8 mouse cellular contexts compared by ENCODE assay signal in genomic region chr1:106796542-106796924, GRCm38 (mm10). TPM values are rescaled to one million over a fixed set of nuclear protein-coding genes. Genes with fewer than 3 reads are reported as not detected.
DNase-seq lines count a peak whose midpoint lies in the region; ATAC-seq and TF ChIP-seq lines count a peak whose summit lies in the region.

TSS of gene Vps4b (minus strand) at chr1:106796728.

- peak within 1 kb of the TSS; percentile 90 for H3K9ac ChIP-seq in forebrain, embryonic 12.5 days
- peak within 1 kb of the TSS; percentile 99 for H3K9ac ChIP-seq in heart, postnatal 0 days (replicated peaks; ENCODE audit: low read depth, low read length)
- H3K9ac ChIP-seq in liver, embryonic 16.5 days (ENCODE audit: low read depth, low read length): peak within 1 kb of the TSS; percentile 99
- peak within 1 kb of the TSS; percentile 97 for H3K9ac ChIP-seq in neural tube, embryonic 13.5 days

- H3K4me3 ChIP-seq in E14TG2a.4 (replicated peaks; ENCODE audit: low read length): peak within 1 kb of the TSS; percentile 97
- peak within 1 kb of the TSS; percentile 98 for H3K4me3 ChIP-seq in forebrain, embryonic 12.5 days (replicated peaks)
- H3K4me3 ChIP-seq in heart, postnatal 0 days (ENCODE audit: low read depth, low read length): peak within 1 kb of the TSS; percentile 99
- peak within 1 kb of the TSS; percentile 100 for H3K4me3 ChIP-seq in liver, embryonic 16.5 days (ENCODE audit: low read depth, low read length)
- H3K4me3 ChIP-seq in neural tube, embryonic 13.5 days: peak within 1 kb of the TSS; percentile 100
- peak within 1 kb of the TSS; percentile 91 for H3K4me3 ChIP-seq in testis, adult 2 months (ENCODE audit: control insufficient read depth, low read depth, low read length)

- peak; percentile 35; the same call in 1 of the 2 replicates for TF ChIP-seq EP300 in heart, postnatal 0 days (IDR thresholded peaks at IDR 0.05; ENCODE audit: low read depth)

- H3K4me1 ChIP-seq in E14TG2a.4 (replicated peaks; ENCODE audit: low read depth, low read length): peaks cover 25% of the 10 kb centered on the region
- peaks cover 18% of the 10 kb centered on the region for H3K4me1 ChIP-seq in forebrain, embryonic 12.5 days
- peaks cover 15% of the 10 kb centered on the region; the same call in 1 of the 2 replicates for H3K4me1 ChIP-seq in heart, postnatal 0 days (ENCODE audit: control insufficient read depth, insufficient read depth)
- H3K4me1 ChIP-seq in liver, embryonic 16.5 days (ENCODE audit: control insufficient read depth, low read depth, low read length): peaks cover 5% of the 10 kb centered on the region
- peaks cover 30% of the 10 kb centered on the region for H3K4me1 ChIP-seq in neural tube, embryonic 13.5 days (replicated peaks)
- H3K4me1 ChIP-seq in testis, adult 2 months (ENCODE audit: control insufficient read depth, insufficient read depth, low read length): peaks cover 2% of the 10 kb centered on the region; the same call in 1 of the 2 replicates

- no peak for TF ChIP-seq CTCF in E14TG2a.4 (conservative IDR thresholded peaks at IDR 0.05; ENCODE audit: low read length)
- no peak for TF ChIP-seq CTCF in heart, postnatal 0 days (IDR thresholded peaks at IDR 0.05; ENCODE audit: low read depth)
- TF ChIP-seq CTCF in testis, adult 2 months (IDR thresholded peaks at IDR 0.05; ENCODE audit: control insufficient read depth, insufficient read depth, insufficient replicate concordance, low read depth, low read length): no peak

- no peaks in the 10 kb centered on the region for H3K9me3 ChIP-seq in E14TG2a.4 (ENCODE audit: low read length)
- H3K9me3 ChIP-seq in forebrain, embryonic 12.5 days: no peaks in the 10 kb centered on the region
- no peaks in the 10 kb centered on the region for H3K9me3 ChIP-seq in heart, postnatal 0 days (replicated peaks; ENCODE audit: control insufficient read depth, low read length)
- no peaks in the 10 kb centered on the region for H3K9me3 ChIP-seq in liver, embryonic 16.5 days (replicated peaks; ENCODE audit: control insufficient read depth, low read length)
- H3K9me3 ChIP-seq in neural tube, embryonic 13.5 days: no peaks in the 10 kb centered on the region

- H3K36me3 ChIP-seq in E14TG2a.4 (ENCODE audit: insufficient read depth, low read length): peaks cover 12% of the 10 kb centered on the region; the same call in 1 of the 2 replicates
- H3K36me3 ChIP-seq in forebrain, embryonic 12.5 days (replicated peaks): no peaks in the 10 kb centered on the region
- H3K36me3 ChIP-seq in heart, postnatal 0 days (replicated peaks; ENCODE audit: control insufficient read depth, insufficient read depth, low read length): no peaks in the 10 kb centered on the region
- H3K36me3 ChIP-seq in liver, embryonic 16.5 days (ENCODE audit: control insufficient read depth, insufficient read depth): no peaks in the 10 kb centered on the region
- peaks cover 3% of the 10 kb centered on the region; the same call in 1 of the 2 replicates for H3K36me3 ChIP-seq in neural tube, embryonic 13.5 days
- no peaks in the 10 kb centered on the region for H3K36me3 ChIP-seq in testis, adult 2 months (ENCODE audit: control insufficient read depth, insufficient read depth, low read length)

- peak; percentile 95 for DNase-seq in c-Kit-positive CD71-positive TER-119-positive erythroid progenitor cells, embryonic 14.5 days (ENCODE audit: low spot score)
- peak; percentile 94 for DNase-seq in heart, postnatal 0 days (ENCODE audit: low spot score)
- peak; percentile 93 to 95 for DNase-seq in kidney, postnatal 4 days

- peak within 1 kb of the TSS; percentile 88 for H3K27ac ChIP-seq in forebrain, embryonic 12.5 days
- H3K27ac ChIP-seq in heart, postnatal 0 days (ENCODE audit: low read depth): peak within 1 kb of the TSS; percentile 96
- peak within 1 kb of the TSS; percentile 91 for H3K27ac ChIP-seq in liver, embryonic 16.5 days (ENCODE audit: low read length)
- H3K27ac ChIP-seq in neural tube, embryonic 13.5 days (replicated peaks): peak within 1 kb of the TSS; percentile 93
- peak within 1 kb of the TSS; percentile 77 for H3K27ac ChIP-seq in testis, adult 2 months (ENCODE audit: control insufficient read depth, insufficient read depth, low read depth, low read length)

- H3K4me2 ChIP-seq in forebrain, embryonic 12.5 days: peak within 1 kb of the TSS; percentile 71
- peak within 1 kb of the TSS; percentile 74 for H3K4me2 ChIP-seq in heart, postnatal 0 days (ENCODE audit: low read depth, low read length)
- H3K4me2 ChIP-seq in liver, embryonic 16.5 days (ENCODE audit: low read depth, low read length): peak within 1 kb of the TSS; percentile 75
- H3K4me2 ChIP-seq in neural tube, embryonic 13.5 days: peak within 1 kb of the TSS; percentile 78

- no peaks in the 10 kb centered on the region for H3K27me3 ChIP-seq in E14TG2a.4 (ENCODE audit: insufficient read depth, low read length)
- H3K27me3 ChIP-seq in forebrain, embryonic 12.5 days: no peaks in the 10 kb centered on the region
- no peaks in the 10 kb centered on the region for H3K27me3 ChIP-seq in heart, postnatal 0 days (ENCODE audit: control insufficient read depth, insufficient read depth, low read length)
- H3K27me3 ChIP-seq in liver, embryonic 16.5 days (ENCODE audit: control insufficient read depth, insufficient read depth, low read depth, low read length): no peaks in the 10 kb centered on the region
- H3K27me3 ChIP-seq in neural tube, embryonic 13.5 days: no peaks in the 10 kb centered on the region
- no peaks in the 10 kb centered on the region for H3K27me3 ChIP-seq in testis, adult 2 months (ENCODE audit: control insufficient read depth, insufficient read depth, low read length)

- TF ChIP-seq POLR2A in testis, adult 2 months (IDR thresholded peaks at IDR 0.05; ENCODE audit: control insufficient read depth, low read depth, low read length): peak; percentile 71

- WGBS in forebrain, embryonic 12.5 days: under 1% methylated on average over 23 of the region's 23 CpGs
- whole genome bisulfite sequencing in heart, postnatal 0 days: under 1% methylated on average over 23 of the region's 23 CpGs
- under 1% methylated on average over 23 of the region's 23 CpGs for whole genome bisulfite sequencing in liver, embryonic 16.5 days (ENCODE audit: insufficient replicate concordance)
- WGBS in neural tube, embryonic 13.5 days: under 1% methylated on average over 23 of the region's 23 CpGs

- ATAC-seq in forebrain, embryonic 12.5 days (ENCODE audit: low FRiP score): peak; percentile 100
- peak; percentile 99 for ATAC-seq in heart, postnatal 0 days (ENCODE audit: insufficient read depth, low read depth)
- peak; percentile 98 for ATAC-seq in liver, embryonic 16.5 days (ENCODE audit: low read depth)
- peak; percentile 99 for ATAC-seq in neural tube, embryonic 13.5 days (ENCODE audit: low read depth)

RNA-seq across cellular contexts. Expression of gene Vps4b, which starts in this region (rescaled TPM):
- 61.7 and 68.8 TPM in 2 replicates for polyA plus RNA-seq in forebrain, embryonic 12.5 days (2016; fragmentation: Nextera tagmentation; extraction: Ambion mirVana)
- 17.5 and 30.3 TPM in 2 replicates for total RNA-seq in heart, postnatal 0 days (2014; rRNA removed; ENCODE audit: low replicate concordance)
- polyA plus RNA-seq in heart, postnatal 0 days (2015; fragmentation: Nextera tagmentation; extraction: Ambion mirVana): 30.8 and 31.7 TPM in 2 replicates
- polyA plus RNA-seq in liver, embryonic 16.5 days (2015; fragmentation: Nextera tagmentation; extraction: Ambion mirVana): 22.6 and 23.3 TPM in 2 replicates
- polyA plus RNA-seq in neural tube, embryonic 13.5 days (2015; fragmentation: Nextera tagmentation; extraction: Ambion mirVana): 45.0 and 46.7 TPM in 2 replicates
- polyA plus RNA-seq in testis, adult 2 months (2012; rRNA removed): 5.5 and 7.1 TPM in 2 replicates

Comparison
In these comparisons a context has a peak if more than half of its experiments do, and no peak if none do; other contexts are left out.
1. Peak in every context shown above with its lines: DNase-seq, ATAC-seq, H3K4me3 ChIP-seq and H3K27ac ChIP-seq.